Mouse (Mus musculus) kidney, adult 8-10 months (tissue): Measurements from ENCODE around the gene Cux1.
A peak's percentile ranks its signal among the peaks of the same experiment; 100 is the strongest.

Experiments
- DNase-seq, 2 experiments: peaks; one replicate each; pipeline ENCODE4 v3.0.0; 2022

Cux1 gene

GRCm38 (mm10) chr5:136363421-136363820, 203.9 kb downstream of the Cux1 start:
- no peak for DNase-seq

- DNase-seq = no peak
Observed at GRCm38 (mm10) chr5:136362473-136363230, 204.6 kb downstream of the Cux1 start.

DNA sequence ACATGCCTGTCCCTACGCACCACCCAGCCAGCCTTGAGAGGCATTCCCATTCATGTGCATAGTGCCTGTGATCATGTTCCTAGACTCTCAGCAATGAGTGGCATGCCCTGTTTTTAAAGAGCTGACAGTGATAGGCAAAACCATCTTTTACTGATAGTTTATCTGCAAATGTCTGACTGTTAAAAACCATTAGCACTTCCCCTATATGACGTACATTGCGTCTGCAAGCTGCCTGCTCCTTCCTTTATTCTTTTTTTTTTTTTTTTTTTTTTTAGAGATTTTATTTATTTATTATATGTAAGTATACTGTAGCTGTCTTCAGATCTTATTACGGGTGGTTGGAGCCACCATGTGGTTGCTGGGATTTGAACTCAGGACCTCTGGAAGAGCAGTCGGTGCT, 205.3 kb downstream of the Cux1 start:
- DNase-seq = no peak

DNA sequence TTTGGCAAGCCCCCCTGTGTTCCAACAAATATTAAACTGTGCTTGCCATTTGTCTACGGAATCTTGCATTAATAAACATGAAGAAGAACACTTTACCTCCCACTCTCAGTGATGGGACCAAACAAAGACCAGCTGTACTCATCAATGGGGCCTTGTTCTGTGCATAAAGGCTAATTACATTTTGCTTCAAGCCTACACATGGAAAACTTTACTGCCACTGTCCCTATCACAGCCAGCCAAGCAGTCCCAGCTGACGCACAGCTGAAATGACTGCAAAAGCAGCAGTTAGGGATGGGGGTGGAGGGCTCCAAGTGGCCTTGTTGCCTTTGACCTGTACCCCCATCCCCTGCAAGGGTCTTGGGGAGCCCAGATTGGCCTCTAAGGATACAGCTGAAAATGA, 210.1 kb downstream of the Cux1 start:
- no peak for DNase-seq

DNA sequence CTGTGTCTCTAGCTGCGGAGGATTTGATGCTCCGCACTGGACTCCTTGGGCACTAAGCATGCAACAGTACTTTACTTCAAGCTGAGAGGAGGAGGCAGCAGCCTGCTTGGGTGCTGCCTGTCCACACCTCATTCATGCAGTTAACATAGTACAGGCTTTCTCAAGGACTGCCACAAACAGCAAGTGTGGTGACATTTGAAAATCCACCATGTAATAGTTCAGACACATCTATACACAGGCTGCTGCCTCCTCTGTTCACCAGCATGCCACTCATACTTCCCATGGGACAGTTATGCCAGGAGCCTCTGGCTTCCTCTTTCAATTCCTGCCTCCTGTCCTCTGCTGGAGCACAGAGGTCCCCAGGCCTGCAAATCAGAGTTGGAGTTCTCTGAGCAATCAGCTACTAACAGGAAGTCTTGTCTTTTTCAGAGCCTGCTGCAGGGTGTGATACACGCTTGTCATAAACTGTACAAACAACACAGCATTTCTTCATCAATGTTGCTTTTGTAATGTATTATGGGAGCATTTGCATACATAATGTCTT, 211.6 kb downstream of the Cux1 start:
- DNase-seq = no peak

DNA sequence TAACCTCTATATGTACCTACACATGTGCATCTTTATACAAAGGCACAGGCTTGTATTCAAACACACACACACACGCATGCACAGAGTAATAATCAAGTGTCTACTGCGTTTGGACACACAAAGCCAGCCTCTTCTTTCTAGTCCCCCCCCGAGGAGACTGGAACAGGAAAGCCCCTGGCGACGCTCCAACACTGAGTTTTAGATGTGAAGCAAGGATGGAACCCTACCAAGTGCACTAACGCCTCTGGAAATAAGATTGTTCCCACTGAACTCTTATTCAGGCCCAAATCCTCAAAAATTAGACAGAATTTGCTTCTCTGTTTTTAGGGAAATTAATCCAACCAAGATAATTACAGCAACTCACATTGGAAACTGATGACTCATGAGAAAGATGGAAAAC, 212.6 kb downstream of the Cux1 start:
- peak in 1 of 2 experiments; percentile 19 for DNase-seq

GRCm38 (mm10) chr5:136353114-136353513, 214.2 kb downstream of the Cux1 start:
- no peak for DNase-seq

DNA sequence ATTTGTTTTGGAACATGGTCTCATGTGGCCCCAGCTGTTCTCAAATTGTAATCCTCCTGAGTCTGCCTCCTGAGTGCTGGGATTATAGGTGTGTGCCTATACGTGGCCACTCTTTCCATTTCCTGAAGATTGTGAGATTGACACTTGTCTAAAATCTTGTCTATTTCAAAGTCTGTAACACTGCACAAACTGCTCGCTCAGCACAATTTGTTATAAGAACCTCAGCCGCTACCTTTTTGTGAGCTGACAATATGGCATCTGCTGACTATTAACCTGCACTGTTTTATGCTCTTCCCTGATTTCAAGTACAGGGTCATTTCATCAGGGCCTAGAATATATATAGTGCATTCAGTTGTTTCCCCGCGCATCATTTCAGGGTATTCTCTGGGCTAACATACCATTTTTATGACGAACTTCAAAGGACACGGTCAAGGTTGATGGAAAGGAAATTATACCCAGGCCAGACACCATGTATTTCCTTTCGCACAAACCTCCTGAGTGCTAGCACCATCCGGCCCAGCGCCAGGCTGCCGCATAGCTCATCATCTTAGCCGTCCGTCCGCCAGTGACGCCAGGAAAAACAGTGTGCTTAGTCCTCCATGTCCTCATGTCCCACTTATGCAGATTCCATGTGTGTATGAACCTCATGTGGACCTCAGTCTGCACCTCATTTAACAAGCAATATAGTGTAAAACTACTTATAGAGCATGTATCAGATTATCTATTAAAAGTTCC, 224.0 kb downstream of the Cux1 start:
- DNase-seq = no peak

- no peak for DNase-seq
Observed at GRCm38 (mm10) chr5:136336798-136337527, 230.3 kb downstream of the Cux1 start.

DNA sequence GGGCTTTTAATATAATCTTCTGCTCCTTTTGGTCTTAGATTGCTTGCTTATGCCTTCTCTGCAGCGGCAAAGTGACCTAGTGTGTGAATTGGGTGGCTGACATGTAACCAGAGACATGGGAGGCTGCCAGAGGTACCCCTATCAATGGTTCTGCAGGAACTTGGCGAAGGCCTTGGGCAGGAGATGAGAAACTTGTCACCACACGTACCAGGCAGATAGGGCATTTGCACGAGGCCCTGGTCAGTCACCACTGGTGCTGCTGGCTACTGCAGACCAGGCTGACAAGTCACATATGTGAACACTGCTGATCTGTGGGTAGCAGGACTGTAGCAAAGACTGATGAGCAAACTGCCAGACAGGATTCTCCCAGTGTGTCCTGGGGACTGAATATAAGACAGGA, 231.6 kb downstream of the Cux1 start:
- DNase-seq = no peak

DNA sequence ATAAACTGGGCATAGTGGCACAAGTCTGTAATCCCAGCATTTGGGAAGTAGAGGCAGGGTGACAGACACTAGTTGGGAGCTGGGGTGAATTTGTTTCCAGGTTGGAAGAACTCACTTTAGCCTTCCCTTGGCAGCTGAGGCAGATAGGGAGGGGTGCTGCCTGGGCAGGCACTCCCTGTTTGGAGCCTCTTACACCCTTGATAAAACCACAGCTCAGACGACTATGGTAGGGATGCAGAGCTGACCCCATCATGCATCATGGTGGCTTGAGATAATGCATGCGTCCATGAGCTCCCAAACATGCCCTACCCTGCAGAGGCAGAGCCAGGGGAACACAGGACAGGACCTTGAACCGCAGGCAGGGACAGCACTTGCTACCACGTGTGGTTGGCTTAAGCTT, 232.5 kb downstream of the Cux1 start:
- no peak for DNase-seq

- DNase-seq = no peak
Observed at GRCm38 (mm10) chr5:136334051-136334450, 233.2 kb downstream of the Cux1 start.

- no peak for DNase-seq
Observed at GRCm38 (mm10) chr5:136332786-136333462, 234.4 kb downstream of the Cux1 start.

- no peak for DNase-seq
Observed at GRCm38 (mm10) chr5:136327736-136328135, 239.6 kb downstream of the Cux1 start.

DNA sequence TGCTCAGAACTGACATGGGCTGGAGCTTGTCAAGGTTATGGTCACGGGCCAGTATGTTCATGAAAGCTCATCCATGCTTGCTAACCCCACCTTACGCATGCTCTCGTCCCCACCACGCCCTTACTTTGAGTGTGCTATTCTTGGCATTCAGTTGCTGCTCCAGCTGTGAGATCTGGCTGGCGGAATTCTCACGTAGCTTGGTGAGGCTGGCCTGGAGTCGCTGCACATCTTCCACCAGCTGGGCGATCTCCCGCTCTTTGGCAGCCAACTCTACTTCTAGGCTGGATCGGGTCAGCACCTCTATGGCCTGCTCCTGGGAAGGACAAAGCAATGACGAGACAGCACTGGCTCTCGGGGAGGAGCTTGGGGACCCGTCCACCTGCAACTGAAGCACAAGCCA, 240.7 kb downstream of the Cux1 start:
- DNase-seq = no peak

DNA sequence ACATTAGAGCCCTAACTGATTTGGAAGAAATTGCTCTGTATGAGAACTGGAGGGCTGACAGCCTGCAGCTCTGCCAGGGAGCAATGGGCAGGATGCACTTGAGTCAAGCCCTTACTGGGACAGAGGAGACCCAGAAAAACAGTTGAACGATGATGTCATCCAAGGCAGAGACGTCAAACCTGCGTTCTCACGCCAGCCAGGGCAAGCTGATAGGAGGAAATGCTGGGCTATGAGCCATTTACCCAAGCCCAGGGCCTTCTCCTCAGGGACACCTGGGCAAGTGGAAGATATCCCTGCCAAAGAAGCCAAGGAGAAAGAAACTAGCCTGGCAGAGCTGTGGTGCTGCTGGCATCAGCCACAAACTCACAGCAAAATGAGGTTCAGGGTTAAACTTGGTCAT, 242.8 kb downstream of the Cux1 start:
- no peak for DNase-seq

DNA sequence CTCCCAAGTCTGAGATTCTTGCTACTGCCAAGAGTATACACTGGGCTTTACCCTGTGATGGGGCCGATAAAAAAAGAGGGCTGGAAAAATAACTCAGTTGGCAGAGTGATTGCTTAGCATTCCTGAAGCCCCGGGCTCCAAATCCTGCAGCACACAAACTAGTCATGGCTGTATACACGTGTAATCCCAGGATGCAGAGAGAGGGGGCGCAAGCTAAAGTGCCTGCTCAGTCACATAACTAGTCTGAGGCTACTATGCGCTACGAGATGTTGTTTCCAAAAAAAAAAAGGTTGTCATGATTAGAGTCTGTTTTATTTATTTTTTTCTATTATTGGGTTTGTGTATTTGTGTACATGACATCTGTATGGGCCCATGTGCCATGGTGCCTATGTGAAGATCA, 245.9 kb downstream of the Cux1 start:
- DNase-seq = peak in 1 of 2 experiments; percentile 20

- peak in 1 of 2 experiments; percentile 23 for DNase-seq
Observed at GRCm38 (mm10) chr5:136312566-136312965, 254.7 kb downstream of the Cux1 start.

DNA sequence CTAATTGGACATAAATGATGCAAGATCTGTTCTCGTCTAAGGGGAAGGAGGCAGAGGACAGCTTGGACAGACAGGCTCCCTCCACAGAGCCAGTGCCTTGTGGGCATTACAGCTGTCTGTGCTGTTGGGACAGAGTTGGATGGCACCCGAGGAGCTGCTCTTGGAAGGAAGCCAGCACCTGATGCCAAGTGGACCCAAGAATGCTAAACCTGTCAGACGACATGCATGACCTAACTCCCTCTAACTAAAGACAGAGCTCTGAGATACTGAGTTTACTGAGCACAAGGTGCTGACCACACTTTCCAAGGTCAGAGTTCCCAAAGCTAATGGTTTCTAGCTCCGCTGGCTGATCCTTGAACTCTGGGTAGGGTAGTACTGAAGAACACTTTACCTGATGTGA, 255.1 kb downstream of the Cux1 start:
- peak; percentile 75 to 76 for DNase-seq

DNA sequence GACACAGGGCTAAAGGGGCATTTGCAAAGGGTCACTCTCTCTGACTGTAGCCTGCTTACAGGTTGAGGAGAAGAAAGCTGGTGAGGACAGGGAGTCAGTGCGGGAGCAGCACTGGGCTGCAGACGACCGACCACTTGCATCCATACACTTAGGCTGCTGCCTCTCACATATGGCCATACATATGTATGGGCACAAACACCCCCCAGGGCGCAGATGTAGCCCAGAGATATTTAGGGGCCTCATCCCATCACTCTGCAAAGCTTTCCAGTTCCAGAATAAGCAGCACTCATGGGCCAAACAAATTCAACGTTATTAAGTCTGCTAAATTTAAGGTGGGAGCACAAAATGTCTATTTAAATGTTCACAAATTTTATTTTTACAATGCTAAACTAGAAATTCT, 261.0 kb downstream of the Cux1 start:
- DNase-seq = no peak

- DNase-seq = no peak
Observed at GRCm38 (mm10) chr5:136303409-136303983, 263.8 kb downstream of the Cux1 start.

- DNase-seq = no peak
Observed at GRCm38 (mm10) chr5:136300880-136301279, 266.4 kb downstream of the Cux1 start.
